Mouse (Mus musculus) limb, embryonic 15.5 days (tissue): ENCODE data around the gene Gm49405. TPM values are rescaled to one million over a fixed set of nuclear protein-coding genes. Genes with fewer than 3 reads are reported as not detected.
"Not testable (repeated sequence)": the region's sequence is repeated elsewhere in the genome, so short reads cannot be mapped to it uniquely, and the experiment has no call there.

Experiments
- ATAC-seq: fragments of 200-750 bp; cut with Nextera tagmentation; 2 replicates; pipeline ENCODE4 v1.8.0; 2017; ENCODE audit warnings: low read depth, moderate TSS enrichment; ENCODE audit not compliant: insufficient number of reproducible peaks, low FRiP score, low TSS enrichment
- H3K27ac ChIP-seq: fragments of 300-500 bp; sonication (generic); 2 replicates; pipeline ENCODE4 v1.5.1; 2015; ENCODE audit warnings: moderate library complexity, mild to moderate bottlenecking, inconsistent platforms
- H3K27me3 ChIP-seq: fragments of 300-500 bp; sonication (generic); 2 replicates; pipeline ENCODE4 v1.6.1; 2015; ENCODE audit warnings: inconsistent platforms
- H3K36me3 ChIP-seq: fragments of 300-500 bp; sonication (generic); 2 replicates; pipeline ENCODE4 v1.6.1; 2015; ENCODE audit warnings: inconsistent platforms
- H3K4me1 ChIP-seq: fragments of 300-500 bp; sonication (generic); 2 replicates; pipeline ENCODE4 v1.6.1; 2015; ENCODE audit warnings: inconsistent platforms
- H3K4me2 ChIP-seq: fragments of 300-500 bp; sonication (generic); 2 replicates; pipeline ENCODE4 v1.6.1; 2015; ENCODE audit warnings: mild to moderate bottlenecking, inconsistent platforms
- H3K4me3 ChIP-seq: fragments of 300-500 bp; sonication (generic); 2 replicates; pipeline ENCODE4 v1.5.1; 2015; ENCODE audit warnings: mild to moderate bottlenecking, inconsistent platforms
- H3K9ac ChIP-seq: fragments of 300-500 bp; sonication (generic); 2 replicates; pipeline ENCODE4 v1.6.1; 2015; ENCODE audit warnings: inconsistent platforms
- H3K9me3 ChIP-seq: fragments of 300-500 bp; sonication (generic); 2 replicates; pipeline ENCODE4 v1.6.1; 2016; ENCODE audit warnings: inconsistent platforms
- WGBS: fragments of 180-500 bp; shearing (Covaris S2); methylation state at CpG from one replicate; pipeline ENCODE4 v1.1.7; 2015; 5-methylcytosine and 5-hydroxymethylcytosine counted together
- polyA plus RNA-seq: library from polyadenylated mRNA; unstranded; fragments of >200 nt; fragmentation: Nextera tagmentation; extraction: Ambion mirVana; gene quantifications from 2 replicates; pipeline ENCODE4 v1.2.1, GENCODE M21; 2015

Gm49405 gene
- polyA plus RNA-seq = 3.3 and 3.5 TPM in 2 replicates

GRCm38 (mm10) chr19:4000119-4000900 lies at the start of gene Gm49405, which contains the start of gene Nudt8:
TSS of gene Gm49405 (plus strand) at chr19:4000626.
TSS of gene Nudt8 (plus strand) at chr19:4000580.
- under 1% methylated on average over 64 of the region's 64 CpGs for WGBS
- ATAC-seq = peak; percentile 86
- peak within 1 kb of the TSS; percentile 81 for H3K4me2 ChIP-seq
- peaks cover 12% of the 10 kb centered on the region; the same call in 1 of the 2 replicates for H3K36me3 ChIP-seq
- H3K27me3 ChIP-seq = no peaks in the 10 kb centered on the region
- H3K4me3 ChIP-seq = peak within 1 kb of the TSS; percentile 81
- peak within 1 kb of the TSS; percentile 93 for H3K9ac ChIP-seq
- H3K9me3 ChIP-seq = no peaks in the 10 kb centered on the region
- H3K27ac ChIP-seq = peak within 1 kb of the TSS; percentile 98
- H3K4me1 ChIP-seq = peaks cover 25% of the 10 kb centered on the region

DNA sequence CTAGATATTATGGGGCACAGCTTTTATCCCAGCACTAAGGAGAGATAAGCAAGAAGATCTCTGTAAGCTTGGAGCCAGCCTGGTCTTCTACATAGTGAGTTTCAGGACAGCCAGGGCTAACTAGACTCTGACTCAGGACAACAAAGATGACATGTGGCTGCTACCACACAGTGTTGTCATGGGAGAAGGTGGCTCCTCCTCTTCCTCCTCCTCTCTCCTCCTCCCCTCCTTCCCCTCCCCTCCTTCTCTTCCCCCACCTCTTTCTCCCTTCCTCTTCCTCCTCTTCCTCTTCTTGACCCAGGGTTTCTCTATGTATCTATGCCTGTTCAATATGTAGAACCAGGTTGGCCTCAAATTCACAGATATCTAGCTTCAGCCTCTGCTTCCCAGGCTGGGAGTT lies 49.0 kb upstream of the Gm49405 start:
- Histone ChIP-seq H3K4me3 (no peak overlapping the region), H3K9me3 (no peaks in the 10 kb centered on the region), H3K27me3 (no peaks in the 10 kb centered on the region), H3K4me2 (no peak overlapping the region), H3K36me3 (no peaks in the 10 kb centered on the region), H3K27ac (no peak overlapping the region), H3K9ac (no peak overlapping the region), H3K4me1 (no peaks in the 10 kb centered on the region)
- ATAC-seq = no peak

DNA sequence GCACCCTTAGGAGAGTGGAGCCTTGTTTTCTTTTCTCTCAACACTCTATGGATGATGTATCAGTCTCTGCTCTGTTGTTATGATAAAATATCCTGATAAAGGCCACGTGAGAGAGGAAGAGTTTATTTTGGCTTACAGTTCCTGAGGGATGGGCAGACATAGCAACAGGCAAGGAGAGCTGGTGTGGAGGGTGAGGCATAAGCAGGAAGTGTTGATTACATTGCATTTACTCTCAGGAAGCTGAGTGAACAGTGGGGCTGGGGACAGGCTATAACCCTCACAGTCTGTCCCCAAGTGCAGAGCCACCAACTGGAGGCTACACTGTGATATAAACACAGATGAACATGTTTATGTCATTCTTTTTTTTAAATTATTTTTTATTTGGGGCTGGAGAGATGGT lies 48.3 kb upstream of the Gm49405 start:
- no peaks in the 10 kb centered on the region for H3K27me3 ChIP-seq
- H3K4me1 ChIP-seq = no peaks in the 10 kb centered on the region
- no peak overlapping the region for H3K27ac ChIP-seq
- no peak overlapping the region for H3K4me3 ChIP-seq
- H3K9ac ChIP-seq = no peak overlapping the region
- H3K36me3 ChIP-seq = no peaks in the 10 kb centered on the region
- no peak overlapping the region for H3K4me2 ChIP-seq
- no peaks in the 10 kb centered on the region for H3K9me3 ChIP-seq
- WGBS = 50% methylated on average over 1 of the region's 1 CpGs
- no peak for ATAC-seq

GRCm38 (mm10) chr19:3955033-3955432 lies 45.4 kb upstream of the Gm49405 start:
- H3K4me2 ChIP-seq = no peak overlapping the region
- H3K9ac ChIP-seq = no peak overlapping the region
- no peak overlapping the region for H3K4me3 ChIP-seq
- no peak for ATAC-seq
- H3K4me1 ChIP-seq = peaks cover 4% of the 10 kb centered on the region
- 76% methylated on average over 3 of the region's 3 CpGs for WGBS
- no peaks in the 10 kb centered on the region for H3K27me3 ChIP-seq
- H3K36me3 ChIP-seq = no peaks in the 10 kb centered on the region
- no peak overlapping the region for H3K27ac ChIP-seq
- H3K9me3 ChIP-seq = no peaks in the 10 kb centered on the region

DNA sequence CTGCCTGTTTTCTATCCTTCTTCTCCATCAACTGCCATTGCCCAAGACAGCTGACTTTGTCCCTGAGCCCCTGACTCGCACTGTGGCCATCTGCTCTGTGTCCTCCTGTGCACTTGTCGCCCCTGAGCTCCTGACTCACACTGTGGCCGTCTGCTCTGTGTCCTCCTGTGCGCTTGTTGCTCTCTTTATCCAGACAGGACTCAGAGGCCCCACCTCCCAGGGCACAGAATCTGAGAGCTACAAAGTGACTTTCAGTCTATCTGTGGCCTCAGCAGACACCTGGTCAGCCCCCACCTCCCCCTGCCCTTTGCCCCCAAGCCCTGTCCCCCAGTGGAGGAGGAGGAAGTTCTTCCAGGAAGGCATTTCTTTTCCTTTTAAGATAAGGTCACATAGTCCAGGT lies 44.6 kb upstream of the Gm49405 start:
- Histone ChIP-seq H3K9me3 (no peaks in the 10 kb centered on the region), H3K36me3 (no peaks in the 10 kb centered on the region), H3K4me1 (peaks cover 4% of the 10 kb centered on the region), H3K27ac (no peak overlapping the region), H3K4me3 (no peak overlapping the region), H3K4me2 (no peak overlapping the region), H3K27me3 (no peaks in the 10 kb centered on the region), H3K9ac (no peak overlapping the region)
- no peak for ATAC-seq
- WGBS = 51% methylated on average over 4 of the region's 4 CpGs

- H3K4me1 ChIP-seq, H3K4me2 ChIP-seq, H3K4me3 ChIP-seq, H3K36me3 ChIP-seq, H3K27ac ChIP-seq, H3K9me3 ChIP-seq, ATAC-seq, H3K9ac ChIP-seq, H3K27me3 ChIP-seq: not testable (repeated sequence)
- WGBS = 78% methylated on average over 5 of the region's 5 CpGs
These were observed 43.0 kb upstream of the Gm49405 start for GRCm38 (mm10) chr19:3957296-3958036.

DNA sequence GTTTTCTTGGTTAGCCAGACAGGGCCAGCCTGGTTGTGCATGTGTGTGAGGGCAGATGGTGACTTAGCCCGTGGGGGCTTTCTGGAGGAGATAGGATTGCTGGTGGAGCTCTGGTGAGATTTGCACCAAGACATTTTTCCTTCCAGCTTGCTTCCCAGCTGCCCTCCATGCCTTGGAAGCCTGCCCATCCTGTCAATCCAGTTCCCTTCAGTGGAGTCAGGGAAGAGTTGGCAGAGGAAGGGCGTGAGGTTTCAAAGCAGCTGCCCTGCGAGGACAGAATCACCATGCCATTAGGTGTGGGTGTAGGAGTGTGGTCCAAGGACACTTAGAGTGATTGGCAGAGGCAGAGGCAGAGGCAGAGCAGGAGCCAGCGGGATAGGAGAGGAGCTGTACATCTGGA lies 42.0 kb upstream of the Gm49405 start, which contains the start of gene Aldh3b3:
Aldh3b3 (plus strand) TSS at position 176 of the 400 bp plus-strand sequence.
- no peak within 1 kb of the TSS for H3K4me2 ChIP-seq
- H3K9me3 ChIP-seq = no peaks in the 10 kb centered on the region
- no peak within 1 kb of the TSS for H3K4me3 ChIP-seq
- no peak within 1 kb of the TSS for H3K9ac ChIP-seq
- WGBS = 59% methylated on average over 4 of the region's 4 CpGs
- peaks cover 4% of the 10 kb centered on the region for H3K4me1 ChIP-seq
- no peak for ATAC-seq
- H3K27me3 ChIP-seq = no peaks in the 10 kb centered on the region
- no peak within 1 kb of the TSS for H3K27ac ChIP-seq
- H3K36me3 ChIP-seq = no peaks in the 10 kb centered on the region

DNA sequence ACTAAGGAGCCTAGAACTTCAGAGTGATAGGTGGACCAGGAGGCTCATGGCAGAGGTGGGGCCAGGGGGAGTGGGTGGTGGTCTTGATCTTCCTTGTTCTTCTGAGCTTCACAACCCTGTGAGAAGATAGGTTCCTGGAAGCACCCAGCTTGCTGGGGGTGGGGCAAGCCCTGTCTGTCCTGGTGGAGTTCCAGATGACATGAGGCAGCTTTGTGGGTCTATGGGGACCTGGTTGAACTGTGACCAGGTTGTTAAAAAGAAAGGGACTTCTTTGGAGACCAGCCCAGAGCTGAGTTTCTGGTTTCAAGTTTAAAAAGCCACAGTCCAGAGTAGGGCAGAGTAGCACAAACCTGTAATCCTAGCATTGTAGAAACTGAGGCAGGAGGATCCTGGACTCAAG lies 41.4 kb upstream of the Gm49405 start:
- no peak overlapping the region for H3K27ac ChIP-seq
- no peak for ATAC-seq
- H3K27me3 ChIP-seq = no peaks in the 10 kb centered on the region
- H3K4me2 ChIP-seq = no peak overlapping the region
- H3K36me3 ChIP-seq = no peaks in the 10 kb centered on the region
- no peak overlapping the region for H3K9ac ChIP-seq
- H3K4me1 ChIP-seq = peaks cover 4% of the 10 kb centered on the region
- no peak overlapping the region for H3K4me3 ChIP-seq
- H3K9me3 ChIP-seq = no peaks in the 10 kb centered on the region

DNA sequence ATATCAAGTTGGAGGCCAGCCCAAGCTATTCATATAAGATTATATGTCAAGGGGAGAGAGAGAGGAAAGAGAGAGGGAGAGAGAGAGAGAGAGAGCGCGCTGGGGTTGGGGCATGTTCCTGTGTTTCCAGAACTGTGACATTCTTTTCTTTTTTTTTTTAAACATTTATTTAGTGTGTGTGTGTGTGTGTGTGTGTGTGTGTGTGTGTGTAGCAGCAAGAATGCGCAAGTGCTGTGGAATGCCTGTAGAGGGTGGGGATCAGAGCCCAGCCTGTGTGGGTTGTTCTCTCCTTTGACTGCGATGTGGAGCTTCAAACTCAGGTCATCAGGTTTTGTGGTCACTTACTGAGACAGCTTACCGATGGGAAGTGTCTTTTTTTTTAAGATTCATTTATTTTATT lies 40.2 kb upstream of the Gm49405 start:
- no peak overlapping the region for H3K4me2 ChIP-seq
- no peaks in the 10 kb centered on the region for H3K27me3 ChIP-seq
- no peaks in the 10 kb centered on the region for H3K9me3 ChIP-seq
- H3K9ac ChIP-seq = no peak overlapping the region
- H3K36me3 ChIP-seq = no peaks in the 10 kb centered on the region
- ATAC-seq = no peak
- WGBS = 58% methylated on average over 5 of the region's 5 CpGs
- no peak overlapping the region for H3K4me3 ChIP-seq
- H3K27ac ChIP-seq = no peak overlapping the region
- peaks cover 4% of the 10 kb centered on the region for H3K4me1 ChIP-seq

GRCm38 (mm10) chr19:3961805-3962204 lies 38.6 kb upstream of the Gm49405 start:
- whole genome bisulfite sequencing = 79% methylated on average over 6 of the region's 6 CpGs
- not testable (repeated sequence) for H3K27ac ChIP-seq, H3K4me1 ChIP-seq, H3K4me3 ChIP-seq, H3K9ac ChIP-seq, ATAC-seq, H3K36me3 ChIP-seq, H3K4me2 ChIP-seq, H3K27me3 ChIP-seq, H3K9me3 ChIP-seq

DNA sequence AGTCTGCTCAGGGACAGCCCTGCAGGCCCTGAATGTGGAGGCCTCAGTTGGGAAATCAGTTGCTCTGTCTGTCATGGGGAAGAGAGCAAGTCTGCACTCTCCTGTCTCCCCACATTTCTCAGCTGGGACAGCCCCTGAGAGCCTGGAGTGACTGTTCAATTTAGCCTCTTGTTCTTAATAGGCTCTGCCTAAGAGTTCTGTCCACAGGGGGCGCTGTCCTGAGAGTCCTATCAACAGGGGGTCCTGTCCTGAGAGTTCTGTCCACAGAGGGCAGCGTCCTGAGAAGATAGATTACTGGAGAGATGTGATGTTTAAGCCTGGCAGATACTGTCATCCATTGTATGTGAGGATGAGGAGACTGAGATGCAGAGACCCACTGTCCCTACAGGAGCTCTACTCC lies 38.0 kb upstream of the Gm49405 start:
- Histone ChIP-seq H3K27me3 (no peaks in the 10 kb centered on the region), H3K36me3 (no peaks in the 10 kb centered on the region), H3K4me1 (peaks cover 4% of the 10 kb centered on the region), H3K9me3 (no peaks in the 10 kb centered on the region), H3K4me3 (no peak overlapping the region), H3K9ac (no peak overlapping the region), H3K4me2 (no peak overlapping the region), H3K27ac (no peak overlapping the region)
- ATAC-seq = no peak
- 21% methylated on average over 2 of the region's 2 CpGs for WGBS

DNA sequence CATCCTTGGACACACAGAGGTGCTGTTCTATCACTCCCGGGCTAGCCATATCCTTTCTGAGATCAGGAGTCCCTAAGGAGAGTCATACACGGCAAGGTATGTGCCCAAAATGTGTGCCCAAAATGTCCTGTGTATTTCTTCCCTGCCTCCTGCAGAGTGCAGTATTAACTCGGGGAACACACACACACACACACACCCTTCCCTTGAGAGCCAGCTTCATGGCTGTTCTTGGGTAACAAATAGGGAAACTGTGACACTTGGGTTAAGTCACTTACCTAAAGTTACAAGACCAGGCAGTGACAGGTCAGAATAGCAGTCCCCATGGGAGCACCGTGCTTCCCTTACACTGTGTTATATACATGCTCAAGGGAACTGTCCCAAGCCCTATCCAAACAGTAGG lies 36.4 kb upstream of the Gm49405 start:
- WGBS = 66% methylated on average over 4 of the region's 4 CpGs

More for the DNA sequence above, 36.4 kb upstream of the Gm49405 start:
- H3K27ac ChIP-seq = no peak overlapping the region
- H3K9me3 ChIP-seq = no peaks in the 10 kb centered on the region
- peaks cover under 1% of the 10 kb centered on the region for H3K4me1 ChIP-seq
- H3K4me3 ChIP-seq = no peak overlapping the region
- H3K4me2 ChIP-seq = no peak overlapping the region
- no peaks in the 10 kb centered on the region for H3K27me3 ChIP-seq
- ATAC-seq = no peak
- no peak overlapping the region for H3K9ac ChIP-seq
- no peaks in the 10 kb centered on the region for H3K36me3 ChIP-seq
